8 mouse cellular contexts compared by ENCODE assay signal in genomic region chr13:102744481-102745269, GRCm38 (mm10). TPM values are rescaled to one million over a fixed set of nuclear protein-coding genes. Genes with fewer than 3 reads are reported as not detected.
DNase-seq lines count a peak whose midpoint lies in the region; ATAC-seq and TF ChIP-seq lines count a peak whose summit lies in the region.

No protein-coding gene starts in this region.

- ATAC-seq in hindbrain, embryonic 12.5 days (ENCODE audit: low FRiP score) = 0 out of 2 replicates have a peak, but pooled peaks have one; percentile 14

- no peaks in the 10 kb centered on the region for H3K4me1 ChIP-seq in embryonic facial prominence, embryonic 10.5 days
- H3K4me1 ChIP-seq in hindbrain, embryonic 12.5 days = no peaks in the 10 kb centered on the region
- H3K4me1 ChIP-seq in olfactory bulb, adult 2 months (ENCODE audit: control insufficient read depth, insufficient read depth, low read length) = peaks cover 16% of the 10 kb centered on the region

- no peaks in the 10 kb centered on the region for H3K27me3 ChIP-seq in embryonic facial prominence, embryonic 10.5 days (replicated peaks; ENCODE audit: low read depth, poor library complexity, severe bottlenecking)
- no peaks in the 10 kb centered on the region for H3K27me3 ChIP-seq in hindbrain, embryonic 12.5 days

- no peak overlapping the region for H3K4me3 ChIP-seq in embryonic facial prominence, embryonic 10.5 days
- H3K4me3 ChIP-seq in hindbrain, embryonic 12.5 days = no peak overlapping the region
- H3K4me3 ChIP-seq in olfactory bulb, adult 2 months (ENCODE audit: insufficient read depth, low read depth, low read length) = no peak overlapping the region

- no peak for TF ChIP-seq POLR2A in olfactory bulb, adult 2 months (IDR thresholded peaks at IDR 0.05; ENCODE audit: insufficient read depth, low read depth, low read length)

- peak; percentile 48 for DNase-seq in ovary, postnatal 36 days (ENCODE audit: low spot score)
- no peak for DNase-seq in ovary, postnatal 10 days (ENCODE audit: low spot score)
- peak; percentile 63 for DNase-seq in adipocyte (ENCODE audit: low spot score)
- DNase-seq in embryonic facial prominence, embryonic 10.5 days (ENCODE audit: low spot score) = peak; percentile 55
- DNase-seq in left cerebral cortex, postnatal 36 days (ENCODE audit: low spot score in 2 of 2) = peak; percentile 50 to 60
- DNase-seq in T-cell, adult 2 months (ENCODE audit: low spot score) = no peak

- H3K9ac ChIP-seq in hindbrain, embryonic 12.5 days = no peak overlapping the region

- peaks cover 62% of the 10 kb centered on the region for H3K36me3 ChIP-seq in embryonic facial prominence, embryonic 10.5 days (replicated peaks)
- H3K36me3 ChIP-seq in hindbrain, embryonic 12.5 days = peaks cover 21% of the 10 kb centered on the region; the same call in 1 of the 2 replicates

- no peak overlapping the region for H3K27ac ChIP-seq in embryonic facial prominence, embryonic 10.5 days (replicated peaks)
- no peak overlapping the region for H3K27ac ChIP-seq in hindbrain, embryonic 12.5 days
- peak overlapping the region; percentile 84 for H3K27ac ChIP-seq in olfactory bulb, adult 2 months (ENCODE audit: insufficient read depth, low read depth, low read length)

- 67% methylated on average over 9 of the region's 9 CpGs for whole genome bisulfite sequencing in embryonic facial prominence, embryonic 10.5 days
- 69% methylated on average over 9 of the region's 9 CpGs for WGBS in hindbrain, embryonic 12.5 days
- WGBS in olfactory bulb, adult 2 months = 65% methylated on average over 9 of the region's 9 CpGs

- intact Hi-C loops in left cerebral cortex, postnatal 36 days (cut with DNase I) = loop anchor here (10.0 kb wide), 1 partner anchor 360 kb away; no protein-coding TSS in a partner anchor

- H3K9me3 ChIP-seq in embryonic facial prominence, embryonic 10.5 days = no peaks in the 10 kb centered on the region
- H3K9me3 ChIP-seq in hindbrain, embryonic 12.5 days (replicated peaks) = no peaks in the 10 kb centered on the region

- H3K4me2 ChIP-seq in hindbrain, embryonic 12.5 days (replicated peaks) = no peak overlapping the region

- no peak for TF ChIP-seq CTCF in olfactory bulb, adult 2 months (IDR thresholded peaks at IDR 0.05; ENCODE audit: insufficient read depth, low read depth, low read length)

RNA-seq across cellular contexts. Expression of gene Cd180, which starts 51.3 kb away (rescaled TPM):
- polyA plus RNA-seq in embryonic facial prominence, embryonic 10.5 days (2016; fragmentation: Nextera tagmentation; extraction: Ambion mirVana) = 0.10 and 0.31 TPM in 2 replicates
- 0.44 and 0.79 TPM in 2 replicates for polyA plus RNA-seq in hindbrain, embryonic 12.5 days (2016; fragmentation: Nextera tagmentation; extraction: Ambion mirVana)
- total RNA-seq in left cerebral cortex, postnatal 36 days (2021) = 1 to 10 TPM; 2.1 to 2.5 TPM
- polyA plus RNA-seq in olfactory bulb, adult 2 months (2012; ENCODE audit: insufficient read depth, insufficient read length, low replicate concordance, missing spikeins) = not detected in 2 replicates

Comparison
In these comparisons a context has a peak if more than half of its experiments do, and no peak if none do; other contexts are left out.
1. DNase-seq: peak in ovary, postnatal 36 days (single experiment), adipocyte (single experiment), embryonic facial prominence, embryonic 10.5 days (single experiment) and left cerebral cortex, postnatal 36 days (2 of 2); none in ovary, postnatal 10 days (single experiment) and T-cell, adult 2 months (single experiment).